Mouse (Mus musculus) testis, adult 2 months (tissue): ENCODE data around the gene Sgsm2. TPM values are rescaled to one million over a fixed set of nuclear protein-coding genes. Genes with fewer than 3 reads are reported as not detected.

Experiments
- H3K27ac ChIP-seq: fragments of 200-500 bp; 2 replicates; pipeline ENCODE4 v1.5.1; 2012; ENCODE audit warnings: low read depth, low read length; ENCODE audit not compliant: control insufficient read depth, insufficient read depth
- H3K27me3 ChIP-seq: fragments of 200-500 bp; 2 replicates; pipeline ENCODE4 v1.6.1; 2012; ENCODE audit warnings: mild to moderate bottlenecking, low read length, moderate library complexity; ENCODE audit not compliant: control insufficient read depth, insufficient read depth
- H3K36me3 ChIP-seq: fragments of 200-500 bp; 2 replicates; pipeline ENCODE4 v1.6.1; 2012; ENCODE audit warnings: mild to moderate bottlenecking, low read length; ENCODE audit not compliant: control insufficient read depth, insufficient read depth
- H3K4me1 ChIP-seq: fragments of 200-500 bp; 2 replicates; pipeline ENCODE4 v1.6.1; 2012; ENCODE audit warnings: low read length; ENCODE audit not compliant: control insufficient read depth, insufficient read depth
- H3K4me3 ChIP-seq: fragments of 200-500 bp; 2 replicates; pipeline ENCODE4 v1.5.1; 2012; ENCODE audit warnings: low read depth, mild to moderate bottlenecking, low read length, moderate library complexity, mixed read lengths; ENCODE audit not compliant: control insufficient read depth
- CTCF ChIP-seq: fragments of 200-500 bp; IDR thresholded peaks from 2 replicates; pipeline ENCODE4 v1.5.1; 2012; ENCODE audit warnings: low read depth, mild to moderate bottlenecking, inconsistent platforms, low read length, moderate library complexity; ENCODE audit not compliant: control insufficient read depth, insufficient read depth, insufficient replicate concordance
- POLR2A ChIP-seq: fragments of 200-500 bp; IDR thresholded peaks from 2 replicates; pipeline ENCODE4 v1.6.1; 2012; ENCODE audit warnings: low read depth, mild to moderate bottlenecking, inconsistent platforms, low read length, moderate library complexity; ENCODE audit not compliant: control insufficient read depth
- polyA plus RNA-seq: library from polyadenylated mRNA; depleted of rRNA; stranded (reverse); fragments of >200 nt; gene quantifications from 2 replicates; pipeline ENCODE4 v1.2.3, GENCODE M21; 2012

Sgsm2 gene
- polyA plus RNA-seq, 1 experiment, result 27.9 TPM

- Histone ChIP-seq H3K27me3 (no peaks in the 10 kb centered on the region), H3K4me1 (peaks cover 4% of the 10 kb centered on the region), H3K27ac (no peak overlapping the region), H3K36me3 (no peaks in the 10 kb centered on the region), H3K4me3 (peak overlapping the region; percentile 37; the same call in 1 of the 2 replicates)
- TF ChIP-seq POLR2A (no peak), CTCF (no peak)
These were observed 20.1 kb downstream of the Sgsm2 start for GRCm38 (mm10) chr11:74876801-74877200.

DNA sequence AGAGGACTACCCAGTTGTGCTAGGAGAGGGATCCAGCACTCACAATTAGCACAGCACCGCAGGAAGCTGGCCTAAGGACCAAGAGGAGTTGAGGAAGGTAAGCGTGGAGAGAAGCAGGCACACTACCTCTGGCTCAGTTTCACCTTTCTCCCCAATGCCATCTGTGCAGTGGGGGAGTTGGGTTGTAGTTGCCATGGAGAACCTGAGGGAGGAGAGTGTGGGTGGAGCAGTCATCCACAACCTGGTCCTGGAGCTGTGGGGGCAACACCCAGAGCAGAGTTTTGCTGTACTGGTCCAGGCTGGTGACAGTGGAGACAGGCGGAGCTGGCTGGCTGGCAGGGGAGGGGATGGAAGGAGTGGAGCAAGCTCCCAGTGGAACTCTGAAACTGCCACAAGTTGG lies 22.2 kb downstream of the Sgsm2 start:
- H3K4me1 ChIP-seq, result peaks cover 5% of the 10 kb centered on the region
- H3K4me3 ChIP-seq, result no peak overlapping the region
- H3K27ac ChIP-seq, result no peak overlapping the region
- no peaks in the 10 kb centered on the region for H3K27me3 ChIP-seq
- H3K36me3 ChIP-seq, result no peaks in the 10 kb centered on the region
- TF ChIP-seq CTCF (no peak), POLR2A (no peak)

GRCm38 (mm10) chr11:74870991-74871622 lies 25.8 kb downstream of the Sgsm2 start:
- H3K4me1 ChIP-seq, result peaks cover 2% of the 10 kb centered on the region; the same call in 1 of the 2 replicates
- H3K4me3 ChIP-seq, result no peak overlapping the region
- H3K36me3 ChIP-seq, result no peaks in the 10 kb centered on the region
- TF ChIP-seq POLR2A (no peak), CTCF (no peak)
- H3K27me3 ChIP-seq, result no peaks in the 10 kb centered on the region
- H3K27ac ChIP-seq, result no peak overlapping the region

DNA sequence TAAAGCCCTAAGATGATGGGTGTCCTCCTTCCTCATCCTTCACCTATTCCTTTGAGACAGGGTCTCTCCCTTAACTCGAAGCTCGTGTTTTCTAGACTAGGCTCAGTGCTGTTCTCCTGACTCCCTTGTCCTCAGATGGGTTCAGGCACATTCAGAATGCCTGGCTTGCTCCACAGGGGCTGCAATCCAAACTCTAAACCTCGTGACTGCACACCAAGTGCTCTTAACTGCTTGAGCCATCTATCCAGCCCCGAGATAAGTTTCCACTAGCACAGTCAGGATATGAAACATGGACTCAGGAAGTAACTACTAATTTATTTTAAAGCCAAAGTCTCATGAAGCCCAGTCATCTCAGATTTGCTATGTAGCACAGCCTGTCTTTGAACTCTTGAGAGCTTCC lies 26.3 kb downstream of the Sgsm2 start:
- no peak for TF ChIP-seq CTCF
- no peak for TF ChIP-seq POLR2A
- Histone ChIP-seq H3K4me1 (peaks cover 2% of the 10 kb centered on the region; the same call in 1 of the 2 replicates), H3K27me3 (no peaks in the 10 kb centered on the region), H3K4me3 (no peak overlapping the region), H3K36me3 (no peaks in the 10 kb centered on the region), H3K27ac (no peak overlapping the region)

- H3K27ac ChIP-seq, result no peak overlapping the region
- H3K4me3 ChIP-seq, result no peak overlapping the region
- H3K36me3 ChIP-seq, result no peaks in the 10 kb centered on the region
- H3K27me3 ChIP-seq, result no peaks in the 10 kb centered on the region
- TF ChIP-seq POLR2A (no peak), CTCF (no peak)
- peaks cover 2% of the 10 kb centered on the region; the same call in 1 of the 2 replicates for H3K4me1 ChIP-seq
These were observed 27.3 kb downstream of the Sgsm2 start for GRCm38 (mm10) chr11:74869603-74870002.

DNA sequence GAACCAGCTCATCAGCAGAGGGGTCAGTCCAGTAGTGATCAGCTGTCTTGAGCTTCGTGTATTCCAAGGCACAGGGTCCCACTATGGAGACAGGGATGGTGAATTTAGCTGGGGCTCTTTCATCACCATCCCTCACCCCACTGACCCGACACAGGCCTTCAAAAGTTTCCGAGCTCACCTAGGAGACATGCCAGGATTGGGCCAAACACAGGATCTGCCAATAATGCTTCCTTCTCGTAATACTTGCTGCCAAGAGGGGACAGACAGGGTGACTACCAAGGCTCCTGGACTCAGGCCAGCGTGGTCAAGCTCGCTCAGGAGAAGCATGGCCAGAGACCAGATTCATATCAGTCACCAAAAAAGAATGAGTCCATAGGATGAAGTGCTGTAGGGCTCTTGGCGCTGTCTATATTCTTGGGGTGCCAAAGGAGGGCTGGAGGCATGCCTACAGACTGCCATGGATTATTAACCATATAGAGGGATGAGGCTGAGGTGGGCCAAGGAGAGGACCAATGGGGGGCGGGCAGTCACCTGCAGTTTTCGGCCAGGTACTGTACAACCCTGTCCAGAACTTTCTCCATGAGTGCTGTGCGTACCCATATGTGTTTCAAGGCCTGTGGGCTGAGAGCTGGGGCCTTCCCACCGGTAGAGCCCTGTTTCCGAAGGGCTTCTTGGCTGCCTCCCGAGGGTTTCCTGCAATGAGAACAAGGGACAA lies 28.7 kb downstream of the Sgsm2 start:
- Histone ChIP-seq H3K4me1 (peaks cover 2% of the 10 kb centered on the region; the same call in 1 of the 2 replicates), H3K4me3 (no peak overlapping the region), H3K27ac (no peak overlapping the region), H3K27me3 (no peaks in the 10 kb centered on the region), H3K36me3 (no peaks in the 10 kb centered on the region)
- no peak for TF ChIP-seq POLR2A
- no peak for TF ChIP-seq CTCF

- H3K27me3 ChIP-seq, result no peaks in the 10 kb centered on the region
- H3K36me3 ChIP-seq, result no peaks in the 10 kb centered on the region
- H3K4me1 ChIP-seq, result peaks cover 2% of the 10 kb centered on the region; the same call in 1 of the 2 replicates
- TF ChIP-seq POLR2A, result no peak
- TF ChIP-seq CTCF, result no peak
- H3K4me3 ChIP-seq, result no peak overlapping the region
- H3K27ac ChIP-seq, result no peak overlapping the region
These were observed 29.7 kb downstream of the Sgsm2 start for GRCm38 (mm10) chr11:74867181-74867580.
